In genomic region chr2:29248551-29248950, GRCm38 (mm10) we compare ENCODE assay signal across 14 mouse cellular contexts. TPM values are rescaled to one million over a fixed set of nuclear protein-coding genes. Genes with fewer than 3 reads are reported as not detected.
"Had no signal": no experiment of that assay in that cellular context is flagged by ENCODE, and none has a peak within 500 bp of the region (broad histone marks: within the 10 kb centered on the region; RNA-seq: fewer than 3 reads in every experiment).

No protein-coding gene starts in this region.

- H3K27ac ChIP-seq: intestine, embryonic 15.5 days; layer of hippocampus, adult 2 months; limb, embryonic 13.5 days; liver, embryonic 13.5 days; neural tube, embryonic 12.5 days; stomach, embryonic 15.5 days had no signal

- H3K4me2 ChIP-seq: intestine, embryonic 15.5 days; limb, embryonic 13.5 days; liver, embryonic 13.5 days; neural tube, embryonic 12.5 days; stomach, embryonic 15.5 days had no signal

- DNase-seq: kidney, adult 18-20 months; kidney, postnatal 10 days; kidney, postnatal 4 days; left cerebral cortex, postnatal 4 days; liver, embryonic 13.5 days; lung, adult 18-20 months; right cerebral cortex, postnatal 4 days; thymus, postnatal 14 days had no signal

- ATAC-seq: intestine, embryonic 15.5 days; lung, postnatal 0 days had no signal

- H3K9ac ChIP-seq: intestine, embryonic 15.5 days; limb, embryonic 13.5 days; liver, embryonic 13.5 days; neural tube, embryonic 12.5 days; stomach, embryonic 15.5 days had no signal

- H3K4me3 ChIP-seq: intestine, embryonic 15.5 days; layer of hippocampus, adult 2 months; limb, embryonic 13.5 days; liver, embryonic 13.5 days; neural tube, embryonic 12.5 days; stomach, embryonic 15.5 days had no signal

- H3K36me3 ChIP-seq: intestine, embryonic 15.5 days; limb, embryonic 13.5 days; liver, embryonic 13.5 days; neural tube, embryonic 12.5 days; stomach, embryonic 15.5 days had no signal

- H3K9me3 ChIP-seq: intestine, embryonic 15.5 days; limb, embryonic 13.5 days; liver, embryonic 13.5 days; neural tube, embryonic 12.5 days; stomach, embryonic 15.5 days had no signal

RNA-seq across cellular contexts. Expression of gene Ntng2, which starts 4.3 kb away (rescaled TPM):
- polyA plus RNA-seq: liver, embryonic 13.5 days had no signal
